Mouse (Mus musculus): ENCODE data around the gene Smim27.
A peak's percentile ranks its signal among the peaks of the same experiment; 100 is the strongest.

The Smim27 gene

GRCm38 (mm10) chr4:40269430-40270032 is at the start of gene Smim27, which contains the start of gene Topors:
TSS of gene Smim27 (plus strand) at chr4:40269579.
TSS of gene Topors (minus strand) at chr4:40269850.
- peak; percentile 98 for DNase-seq

GRCm38 (mm10) chr4:40220437-40220836 is 48.9 kb upstream of the Smim27 start:
- no peak for DNase-seq

GRCm38 (mm10) chr4:40221004-40221760 is 48.2 kb upstream of the Smim27 start:
- no peak for DNase-seq

DNA sequence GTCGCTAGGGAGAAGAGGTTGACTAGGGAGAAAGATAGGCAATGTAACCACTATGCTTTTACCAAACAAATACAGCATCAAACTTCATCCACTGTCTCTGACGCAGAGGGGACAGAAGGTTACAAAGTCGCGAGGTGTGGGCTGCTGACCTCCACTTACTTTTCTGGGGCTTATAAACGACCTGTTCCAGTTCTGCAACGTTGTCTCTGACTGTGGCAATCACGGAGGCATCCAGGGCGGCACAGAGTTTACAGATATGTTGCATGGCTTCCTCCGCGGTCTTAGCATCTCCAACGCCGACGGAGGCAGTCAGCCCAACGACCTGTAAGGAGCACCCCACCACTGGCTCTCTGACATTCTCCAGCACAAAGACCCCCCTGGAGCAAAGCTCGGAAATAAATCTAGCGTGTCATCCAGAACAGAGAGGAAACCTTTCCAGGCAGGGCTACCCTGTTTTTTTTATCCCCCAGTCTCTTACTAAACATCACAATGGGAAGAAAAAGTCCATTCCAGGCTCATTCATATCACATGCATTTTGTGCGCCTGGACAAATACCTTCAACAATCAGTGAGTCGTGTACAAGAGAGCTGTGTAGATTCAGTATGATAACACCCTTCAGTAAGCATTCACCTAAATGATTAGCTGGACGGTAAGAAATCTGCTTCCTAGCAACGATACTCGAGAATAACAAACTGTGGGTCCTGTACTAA is 47.3 kb upstream of the Smim27 start:
- DNase-seq: no peak

GRCm38 (mm10) chr4:40226095-40226494 is 43.3 kb upstream of the Smim27 start:
- DNase-seq: no peak

DNA sequence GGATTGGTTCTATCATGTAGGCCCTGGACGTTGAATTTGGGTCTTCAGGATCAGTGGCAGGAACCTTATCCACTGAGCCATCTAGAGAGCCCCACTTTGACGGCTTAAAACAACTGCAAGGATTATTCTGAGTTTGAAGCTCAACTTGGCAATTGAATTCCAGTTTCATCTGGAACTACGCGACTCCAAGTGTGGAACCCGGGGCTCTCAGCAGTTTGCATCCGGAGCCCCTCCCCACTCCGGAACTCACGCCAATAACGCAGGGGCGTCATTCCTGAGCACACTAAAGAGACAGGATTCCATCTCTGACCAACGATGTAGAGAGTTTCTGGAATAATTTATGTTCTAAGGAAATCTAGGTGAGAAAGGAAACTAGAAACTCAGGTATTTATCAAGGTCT is 42.2 kb upstream of the Smim27 start:
- DNase-seq: no peak

- no peak for DNase-seq
These were observed 41.5 kb upstream of the Smim27 start for GRCm38 (mm10) chr4:40227886-40228285.

DNA sequence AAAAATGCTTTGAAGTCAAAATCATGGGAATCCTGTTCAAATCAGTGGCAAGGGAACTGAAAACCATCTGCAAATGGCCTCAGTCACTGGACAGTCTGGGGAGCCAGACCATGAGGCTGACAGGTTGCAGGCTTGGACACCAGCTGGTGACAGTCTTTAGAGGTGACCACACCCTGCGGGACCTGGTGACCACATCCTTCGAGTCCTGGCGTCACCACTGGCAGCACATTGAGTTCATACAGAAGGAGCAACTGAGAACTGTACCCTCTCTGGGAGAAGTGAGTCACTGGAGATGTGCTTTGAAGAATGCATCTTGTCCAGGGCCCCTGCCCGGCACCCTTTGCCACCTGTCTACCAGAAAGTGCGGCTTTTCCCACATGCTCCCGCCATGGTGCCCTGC is 39.7 kb upstream of the Smim27 start:
- DNase-seq: no peak

GRCm38 (mm10) chr4:40233062-40233664 is 36.2 kb upstream of the Smim27 start:
- no peak for DNase-seq

DNA sequence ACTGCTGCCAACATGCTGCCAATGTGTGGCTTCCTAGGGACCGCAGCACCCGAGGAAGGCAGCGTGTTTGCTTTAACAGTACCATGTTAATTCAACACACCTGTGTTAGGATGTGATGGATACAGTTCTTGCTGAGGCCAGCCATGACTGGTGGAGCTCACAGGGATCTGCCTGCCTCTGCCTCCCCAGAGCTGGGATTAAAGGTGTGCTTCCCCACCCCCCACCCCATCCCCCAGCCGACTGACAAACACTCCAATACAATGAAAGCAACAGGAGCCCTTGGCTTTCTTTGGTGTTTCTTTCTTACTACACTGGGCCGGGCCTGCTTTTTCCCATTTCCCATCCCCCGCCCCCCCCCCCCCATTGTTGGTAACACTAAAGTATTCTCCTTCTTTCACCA is 35.1 kb upstream of the Smim27 start:
- no peak for DNase-seq

DNA sequence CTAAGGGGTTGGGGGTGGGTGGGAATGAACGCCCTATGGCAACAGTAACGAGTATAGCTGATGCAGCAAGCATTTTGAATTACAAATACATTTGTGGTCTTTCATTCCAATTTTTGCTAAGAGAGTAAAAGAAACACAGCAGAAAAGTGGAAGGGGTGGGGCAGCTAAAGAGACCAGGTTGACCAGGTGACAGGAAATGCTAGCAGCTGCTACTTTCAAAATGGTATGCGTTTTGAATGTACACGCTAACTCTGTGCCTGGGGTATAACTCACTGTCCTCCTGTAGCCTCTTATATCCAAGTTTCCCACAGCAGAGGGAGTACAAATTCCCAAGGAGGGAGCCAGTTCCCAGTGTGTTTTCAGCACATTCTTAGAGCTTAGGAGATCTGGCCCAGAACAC is 32.5 kb upstream of the Smim27 start:
- DNase-seq: no peak

DNA sequence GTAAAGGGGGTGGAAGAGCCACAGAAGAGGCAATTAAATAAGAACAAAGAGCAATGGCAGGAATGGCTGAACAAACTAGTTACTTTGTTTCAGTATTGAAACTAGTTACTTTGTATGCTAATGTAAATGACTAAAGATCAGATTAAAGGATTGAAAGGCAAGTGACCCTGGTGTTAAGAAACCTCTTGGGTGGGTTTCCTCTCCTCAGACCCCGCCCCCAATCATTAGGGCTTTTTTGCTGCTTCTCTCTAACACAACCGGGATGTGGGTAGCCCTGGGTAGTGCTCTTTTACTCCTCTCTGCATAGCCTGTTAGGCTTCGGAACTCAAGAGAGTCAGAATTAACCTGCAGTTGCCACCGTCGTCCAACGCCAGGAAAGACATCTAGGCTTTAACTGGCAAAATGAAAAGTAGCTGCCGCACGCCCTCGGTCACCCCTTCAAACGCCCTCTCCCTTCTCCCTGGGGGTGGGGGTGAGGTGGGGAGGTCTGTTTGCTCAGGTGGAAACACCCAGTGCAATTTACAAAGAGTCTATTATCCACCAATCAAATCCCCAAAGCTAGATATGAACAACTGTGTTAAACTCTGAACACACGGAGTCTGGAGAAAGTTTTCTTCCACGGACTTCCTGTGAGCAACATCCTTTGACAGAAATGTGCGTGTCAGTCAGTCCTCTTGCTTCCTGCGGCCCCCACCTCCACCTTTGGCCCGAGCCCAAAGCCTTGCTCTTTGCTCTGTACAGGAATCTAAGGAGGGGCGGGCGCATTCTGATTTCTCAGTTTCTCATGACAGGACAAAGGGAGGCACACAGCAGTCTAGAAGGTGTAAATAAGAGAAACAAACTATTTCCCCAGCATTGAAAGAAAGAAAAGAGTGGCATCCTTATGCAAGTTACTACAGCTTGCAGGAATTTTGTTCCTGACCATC is 30.6 kb upstream of the Smim27 start:
- DNase-seq: peak; percentile 87

GRCm38 (mm10) chr4:40239409-40240271 is 29.7 kb upstream of the Smim27 start, which contains the start of gene Ddx58:
TSS of gene Ddx58 (minus strand) at chr4:40239828.
- peak; percentile 46 for DNase-seq

- no peak for DNase-seq
These were observed 29.1 kb upstream of the Smim27 start for GRCm38 (mm10) chr4:40240272-40240744.

GRCm38 (mm10) chr4:40241928-40242327 is 27.5 kb upstream of the Smim27 start:
- DNase-seq: peak; percentile 52

- DNase-seq: no peak
These were observed 26.4 kb upstream of the Smim27 start for GRCm38 (mm10) chr4:40243006-40243405.

GRCm38 (mm10) chr4:40244035-40244434 is 25.3 kb upstream of the Smim27 start:
- DNase-seq: peak; percentile 40

GRCm38 (mm10) chr4:40250984-40251383 is 18.4 kb upstream of the Smim27 start:
- no peak for DNase-seq

GRCm38 (mm10) chr4:40253766-40254165 is 15.6 kb upstream of the Smim27 start:
- no peak for DNase-seq

DNA sequence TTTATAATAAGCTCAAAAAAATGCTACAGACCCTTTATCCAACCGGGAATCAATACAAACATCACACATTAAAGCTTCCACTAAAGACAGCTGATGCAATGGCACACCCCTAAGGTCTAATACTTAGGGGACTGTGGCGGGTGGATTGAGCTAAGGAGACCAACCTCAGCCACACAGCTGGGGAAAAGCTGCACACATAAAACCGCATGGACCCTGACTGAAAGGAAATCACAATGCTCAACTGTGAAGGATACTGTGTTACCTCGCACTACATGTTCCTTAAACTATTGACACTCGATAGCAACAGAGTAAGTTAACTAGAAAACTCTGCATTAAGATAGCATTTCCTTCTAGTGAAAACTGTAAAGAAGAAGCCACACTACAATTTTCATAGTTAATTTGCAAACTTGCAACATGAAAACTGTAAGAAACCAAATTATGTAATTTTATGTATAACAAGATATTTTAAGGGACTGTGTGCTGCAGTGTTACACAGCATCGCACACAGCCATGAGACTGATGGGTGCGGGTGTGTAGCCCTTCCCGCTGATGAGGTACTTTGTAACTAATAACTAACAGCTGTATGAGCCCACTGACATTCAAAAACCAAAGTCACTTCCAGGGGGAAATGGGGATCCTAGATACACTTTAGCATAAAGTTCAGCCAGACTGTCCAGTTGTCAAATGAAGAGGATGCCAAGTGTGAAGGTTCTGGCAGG is 14.8 kb upstream of the Smim27 start:
- no peak for DNase-seq
